Mouse (Mus musculus): ENCODE results near the gene Ankrd42. TPM values are rescaled to one million over a fixed set of nuclear protein-coding genes. Genes with fewer than 3 reads are reported as not detected.

The Ankrd42 gene
- total RNA-seq, 2 experiments from 2014 or later: 11.8 to 13.2 TPM

DNA sequence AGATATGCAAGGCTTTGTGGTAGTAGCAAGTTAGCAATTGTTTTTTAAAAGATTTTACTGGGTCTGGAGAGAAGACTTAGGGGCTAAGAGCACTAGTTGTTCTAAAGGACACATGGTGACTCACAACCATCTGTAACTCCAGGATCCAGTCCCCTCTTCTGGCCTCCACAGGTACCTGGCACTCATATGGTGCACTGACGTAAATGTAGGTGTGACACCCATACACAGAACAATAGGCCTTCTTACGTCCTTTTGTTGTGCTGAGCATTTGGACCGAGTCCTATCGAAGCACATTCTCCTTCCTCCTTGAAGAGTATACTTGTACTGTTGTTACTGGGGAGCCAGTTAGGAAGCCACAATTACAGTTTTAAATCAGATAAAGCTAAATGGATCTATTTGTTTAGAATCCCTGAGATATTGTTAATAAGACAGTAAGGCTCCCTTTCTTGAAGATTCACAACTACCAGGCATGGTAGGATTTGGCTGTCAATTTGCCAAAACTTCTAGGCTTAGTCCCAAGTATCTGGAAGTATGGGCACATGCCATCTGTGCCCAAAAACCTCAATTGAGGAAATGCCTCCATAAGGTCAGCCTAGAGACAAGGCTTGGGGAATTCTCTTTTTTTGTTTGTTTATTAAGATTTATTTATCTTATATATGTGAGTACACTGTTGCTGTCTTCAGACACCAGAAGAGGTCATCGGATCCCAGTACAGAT, 56.3 kb downstream of the Ankrd42 start:
- no peak for DNase-seq (ENCODE audit: low spot score in 2 of 2)

- no peak for DNase-seq (ENCODE audit: low spot score in 2 of 2)
These were observed 70.2 kb downstream of the Ankrd42 start for GRCm38 (mm10) chr7:92566775-92567174.

- DNase-seq (ENCODE audit: low spot score in 2 of 2): peak; percentile 57 to 73
These were observed 75.7 kb downstream of the Ankrd42 start, which contains the start of gene Ccdc90b for GRCm38 (mm10) chr7:92560986-92561876. TSS of gene Ccdc90b (plus strand) at chr7:92561149.

- DNase-seq (ENCODE audit: low spot score in 2 of 2): no peak
These were observed 78.2 kb downstream of the Ankrd42 start for GRCm38 (mm10) chr7:92558744-92559143.

- no peak for DNase-seq (ENCODE audit: low spot score in 2 of 2)
These were observed 86.0 kb downstream of the Ankrd42 start for GRCm38 (mm10) chr7:92550990-92551392.

DNA sequence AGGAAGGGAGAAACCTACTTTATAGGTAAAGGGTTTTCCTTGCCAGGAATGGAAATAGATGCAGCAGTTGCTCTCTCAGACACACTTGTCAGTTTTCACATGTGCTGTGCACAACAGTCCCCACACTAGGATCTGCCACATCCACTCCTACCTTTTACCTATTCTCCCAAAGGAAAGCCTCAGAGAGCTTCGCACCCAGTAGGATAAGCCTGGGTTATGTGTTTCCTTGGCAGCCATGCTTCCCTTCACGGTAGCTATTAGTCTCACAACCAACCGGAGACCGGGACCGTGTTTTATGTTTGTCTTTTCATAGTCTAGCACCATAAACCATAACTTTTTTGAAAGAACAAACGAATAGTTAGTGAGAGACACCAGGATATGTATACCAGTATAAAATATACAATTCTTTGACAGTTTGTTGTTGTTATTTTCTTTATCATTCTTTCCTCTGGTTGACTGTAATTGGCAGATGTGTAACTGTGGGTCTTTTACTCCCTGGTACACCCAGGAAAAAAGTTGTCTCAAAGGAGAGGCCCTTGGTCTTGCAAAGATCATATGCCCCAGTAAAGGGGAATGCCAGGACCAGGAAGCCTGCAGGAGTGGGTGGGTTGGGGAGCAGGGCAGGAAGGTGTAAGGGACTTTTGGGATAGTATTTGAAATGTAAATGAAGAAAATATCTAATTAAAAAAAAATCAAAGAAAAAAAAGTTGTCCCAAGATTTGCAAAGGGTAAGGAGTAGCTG, 86.5 kb downstream of the Ankrd42 start:
- DNase-seq (ENCODE audit: low spot score in 2 of 2): no peak

GRCm38 (mm10) chr7:92546763-92547162, 90.2 kb downstream of the Ankrd42 start:
- DNase-seq (ENCODE audit: low spot score in 2 of 2): no peak

GRCm38 (mm10) chr7:92532351-92533036, 104.4 kb downstream of the Ankrd42 start:
- no peak for DNase-seq (ENCODE audit: low spot score in 2 of 2)

Other genes starting within 250 kb of the Ankrd42 start
- gene Ccdc90b, start 76.0 kb downstream of the Ankrd42 start, total RNA-seq (2021): 10 to 100 TPM; 44.7 to 45.8 TPM
- gene Pcf11, start 32.8 kb upstream of the Ankrd42 start, total RNA-seq (2021): 10 to 100 TPM; 68.3 to 74.6 TPM
- 1 to 10 TPM; 7.6 to 8.0 TPM for gene Rab30, start 104.5 kb upstream of the Ankrd42 start, total RNA-seq (2021)
- 1 to 10 TPM; 4.9 to 5.1 TPM for gene Ddias, start 237.1 kb upstream of the Ankrd42 start, total RNA-seq (2021)
- gene Prcp, start 237.3 kb upstream of the Ankrd42 start, total RNA-seq (2021): 10 to 100 TPM; 20.2 to 22.8 TPM